ENCODE assay signal across 20 mouse cellular contexts in the genomic region with DNA sequence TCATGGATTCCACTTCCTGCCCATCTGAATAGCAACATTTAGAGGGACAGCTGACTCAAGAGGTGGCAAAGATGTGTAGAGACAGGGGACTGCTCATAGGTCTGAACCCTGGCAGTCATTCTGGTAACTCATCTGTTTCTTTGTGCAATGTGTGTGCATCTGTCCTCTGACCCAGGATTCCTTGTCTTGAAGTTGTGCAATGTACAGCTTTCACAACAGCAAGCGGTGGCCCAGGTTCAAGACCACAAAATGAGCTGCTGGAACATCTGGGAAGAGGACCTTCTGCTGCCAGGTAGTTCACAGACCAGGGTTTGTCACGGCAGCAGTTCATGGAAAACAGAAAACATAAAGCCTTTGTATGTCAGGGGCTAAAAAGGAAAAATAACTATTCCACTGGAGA.
DNase-seq lines count a peak whose midpoint lies in the region; ATAC-seq lines count a peak whose summit lies in the region.
"Had no signal": no experiment of that assay in that cellular context is flagged by ENCODE, and none has a peak within 500 bp of the region (broad histone marks: within the 10 kb centered on the region; RNA-seq: fewer than 3 reads in every experiment).

No protein-coding gene starts in this region.

- DNase-seq in heart, adult 11 months = peak; percentile 86
- DNase-seq in heart, postnatal 14 days = no peak
- DNase-seq in 3134 (ENCODE audit: extremely low read depth, insufficient read length, low spot score) = peak; percentile 72
- peak; percentile 97 for DNase-seq in adipocyte (ENCODE audit: low spot score)
- DNase-seq in urinary bladder, postnatal 14 days (ENCODE audit: low spot score) = no peak
- no peak for DNase-seq in layer of hippocampus, postnatal 14 days (ENCODE audit: low spot score in 2 of 2)
- DNase-seq: adrenal gland, postnatal 14 days; cerebellum, adult 11-12 months; cerebellum, adult 9-11 months; gastrocnemius, postnatal 25 days; heart, postnatal 10 days; kidney, adult 18-20 months; kidney, postnatal 36 days; lung, embryonic 14.5 days; thymus, adult 2 months; thymus, postnatal 36 days had no signal

- intact Hi-C loops in heart, postnatal 14 days (cut with DNase I) = loop anchor here (5.0 kb wide), 1 partner anchor 74 kb away; no protein-coding TSS in a partner anchor

- ATAC-seq in granulocyte monocyte progenitor cell, adult 5-6 weeks (replicated peaks; ENCODE audit: poor library complexity, severe bottlenecking) = peak; percentile 79
- ATAC-seq: forebrain, embryonic 14.5 days; inflammation-experienced regulatory T-cells, adult 6 months; midbrain, embryonic 16.5 days had no signal

Comparison
In these comparisons a context has a peak if more than half of its experiments do, and no peak if none do; other contexts are left out.
1. DNase-seq: peak in heart, adult 11 months (single experiment), 3134 (single experiment) and adipocyte (single experiment); none in heart, postnatal 14 days (0 of 2), urinary bladder, postnatal 14 days (single experiment) and layer of hippocampus, postnatal 14 days (0 of 2).